Mouse (Mus musculus): ENCODE data around the gene Sdhaf1. TPM values are rescaled to one million over a fixed set of nuclear protein-coding genes. Genes with fewer than 3 reads are reported as not detected.

Gene Sdhaf1
- 1 to 10 TPM; 2.4 to 5.1 TPM for polyA plus RNA-seq (2017; shearing (Covaris generic))

DNA sequence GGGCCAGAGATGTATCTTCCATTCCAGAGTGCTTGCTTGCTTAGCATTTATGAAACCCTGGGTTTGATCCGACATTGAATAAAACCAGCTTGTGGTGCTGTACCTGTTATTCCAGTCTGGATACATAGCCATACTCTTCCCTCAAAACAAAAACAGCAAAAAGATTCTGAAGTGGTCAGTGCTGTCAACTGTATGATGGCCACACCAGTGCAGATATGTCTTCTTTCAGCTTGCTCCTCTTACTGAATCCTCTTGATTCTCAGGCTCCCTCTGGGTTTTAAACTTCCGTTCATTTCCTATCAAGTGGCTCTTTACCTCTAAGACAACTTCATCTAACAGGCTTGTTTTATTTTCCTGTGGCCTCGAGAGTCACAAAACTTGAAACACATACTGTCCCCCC is at the start of gene Sdhaf1:
TSS of gene Sdhaf1 (minus strand) at position 101 of the 400 bp plus-strand sequence.
- no peak for ATAC-seq

DNA sequence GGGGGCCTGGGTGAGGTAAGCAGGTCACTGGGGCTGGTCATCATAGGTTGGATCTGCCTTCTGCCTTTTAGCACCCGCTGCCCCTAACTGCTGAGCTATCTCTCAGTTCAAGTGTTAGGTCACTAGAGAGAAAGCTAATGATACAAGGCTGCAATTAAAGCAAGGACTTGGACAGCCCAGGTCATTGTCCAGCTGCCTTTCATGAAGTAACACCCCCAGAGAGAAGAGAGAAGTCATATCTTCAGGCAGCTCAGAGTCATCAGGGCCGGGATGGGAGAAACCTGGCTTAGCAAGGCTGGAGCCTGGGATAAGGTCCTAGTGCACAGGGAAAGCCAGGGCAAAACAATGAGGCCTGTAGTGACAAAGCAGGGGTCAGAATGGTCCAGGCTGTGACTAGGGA is 43.8 kb upstream of the Sdhaf1 start:
- ATAC-seq: no peak

DNA sequence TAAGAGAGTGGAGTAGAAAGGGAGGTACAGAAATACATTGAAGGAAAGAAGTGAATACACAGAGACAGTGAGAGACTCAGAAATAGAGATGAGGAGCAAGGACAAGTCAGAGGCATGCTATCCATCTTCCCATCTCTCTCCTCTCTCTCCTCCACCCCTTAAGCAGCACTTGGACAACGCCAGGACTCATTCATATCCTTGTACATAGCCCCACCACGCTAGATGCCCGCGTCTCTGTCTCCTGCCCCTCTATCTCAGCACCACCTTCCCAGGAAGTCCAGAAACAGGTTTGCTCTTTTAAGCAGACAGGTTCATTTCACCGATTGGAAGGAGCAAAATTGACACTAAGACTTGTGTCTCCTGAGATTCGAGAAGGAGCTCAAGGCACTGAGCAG is 39.6 kb upstream of the Sdhaf1 start:
- no peak for ATAC-seq

DNA sequence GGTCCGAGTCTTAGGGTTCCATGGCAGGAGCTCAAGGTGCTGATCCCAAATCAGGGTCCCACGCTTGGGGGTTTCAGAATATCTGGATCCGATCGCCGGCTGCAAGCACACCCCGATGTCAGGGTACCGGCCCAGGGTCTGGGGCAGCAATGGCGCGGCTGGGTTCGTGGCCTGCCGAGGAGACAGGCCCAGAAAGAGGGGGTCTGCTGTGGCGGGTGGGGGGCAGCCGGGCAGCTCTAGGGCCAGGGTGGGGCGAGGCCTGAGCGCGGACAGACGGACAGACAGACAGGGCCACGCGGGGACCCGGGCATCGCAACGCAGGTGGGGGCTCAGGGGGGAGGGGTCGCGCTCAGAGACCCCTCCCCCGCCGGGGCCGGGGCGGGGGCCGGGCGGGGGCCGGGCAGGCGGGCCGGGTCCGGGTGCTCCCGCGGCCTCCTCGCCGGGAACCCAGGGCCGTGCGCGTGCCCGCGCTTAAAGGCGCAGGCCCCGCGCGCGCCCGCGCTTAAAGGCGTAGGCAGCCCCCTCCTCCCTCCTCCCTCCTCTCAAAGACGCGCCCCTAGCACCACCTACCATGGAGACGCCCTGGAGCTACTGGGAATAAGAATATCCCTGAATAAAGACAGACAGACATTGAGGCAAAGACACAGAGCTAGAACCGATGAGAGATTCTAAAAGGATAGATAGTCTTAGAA is 39.1 kb upstream of the Sdhaf1 start, which contains the start of gene Lrfn3:
TSS of gene Lrfn3 (minus strand) at position 121 of the 692 bp plus-strand sequence.
- no peak for ATAC-seq

DNA sequence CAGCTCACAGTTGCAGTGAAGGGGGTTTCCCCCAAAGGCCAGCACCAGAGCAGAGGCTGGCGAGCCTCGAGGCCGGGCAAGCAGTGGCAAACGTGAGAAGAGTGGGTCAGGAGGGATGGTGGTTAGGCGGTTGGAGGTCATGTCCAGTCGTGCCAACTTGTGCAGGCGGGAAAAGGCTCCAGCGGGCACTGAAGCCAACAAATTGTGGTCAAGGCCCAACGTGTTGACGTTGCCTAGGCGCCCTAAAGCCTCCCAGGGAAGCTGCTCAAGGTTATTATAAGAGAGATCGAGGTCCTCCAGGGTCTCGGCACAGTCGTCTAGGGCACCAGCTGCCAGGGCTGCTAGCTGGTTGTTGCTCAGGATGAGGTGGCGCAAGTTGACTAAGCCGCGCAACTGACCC is 36.3 kb upstream of the Sdhaf1 start:
- ATAC-seq: no peak

DNA sequence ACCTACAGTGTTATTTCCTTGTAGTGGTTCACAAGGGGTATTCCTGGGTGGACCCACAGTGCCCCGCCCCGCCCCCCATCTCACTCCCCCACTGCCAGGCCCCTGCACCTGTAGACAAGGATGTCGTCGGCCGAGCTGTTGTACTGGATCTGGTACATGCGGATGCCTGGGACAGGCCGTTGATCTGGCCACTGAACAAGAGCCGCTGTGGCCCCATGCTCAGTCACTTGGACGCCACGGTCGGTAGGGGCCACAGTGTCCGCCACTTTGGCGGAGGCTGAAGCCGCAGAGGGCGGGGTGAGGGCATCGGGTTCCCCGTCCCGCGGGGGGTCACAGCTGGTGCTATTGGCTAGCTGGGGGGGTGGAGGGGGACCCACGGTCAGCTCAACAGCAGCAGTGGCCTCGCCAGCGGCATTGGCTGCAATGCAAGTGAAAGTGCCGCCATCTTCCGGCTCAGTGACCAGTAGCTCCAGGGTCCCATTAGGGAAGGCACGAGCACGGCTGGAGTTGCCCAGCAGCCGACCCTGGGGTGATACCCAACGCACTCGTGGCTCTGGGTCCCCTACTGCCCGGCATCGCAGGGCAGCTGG is 35.7 kb upstream of the Sdhaf1 start:
- ATAC-seq: no peak

DNA sequence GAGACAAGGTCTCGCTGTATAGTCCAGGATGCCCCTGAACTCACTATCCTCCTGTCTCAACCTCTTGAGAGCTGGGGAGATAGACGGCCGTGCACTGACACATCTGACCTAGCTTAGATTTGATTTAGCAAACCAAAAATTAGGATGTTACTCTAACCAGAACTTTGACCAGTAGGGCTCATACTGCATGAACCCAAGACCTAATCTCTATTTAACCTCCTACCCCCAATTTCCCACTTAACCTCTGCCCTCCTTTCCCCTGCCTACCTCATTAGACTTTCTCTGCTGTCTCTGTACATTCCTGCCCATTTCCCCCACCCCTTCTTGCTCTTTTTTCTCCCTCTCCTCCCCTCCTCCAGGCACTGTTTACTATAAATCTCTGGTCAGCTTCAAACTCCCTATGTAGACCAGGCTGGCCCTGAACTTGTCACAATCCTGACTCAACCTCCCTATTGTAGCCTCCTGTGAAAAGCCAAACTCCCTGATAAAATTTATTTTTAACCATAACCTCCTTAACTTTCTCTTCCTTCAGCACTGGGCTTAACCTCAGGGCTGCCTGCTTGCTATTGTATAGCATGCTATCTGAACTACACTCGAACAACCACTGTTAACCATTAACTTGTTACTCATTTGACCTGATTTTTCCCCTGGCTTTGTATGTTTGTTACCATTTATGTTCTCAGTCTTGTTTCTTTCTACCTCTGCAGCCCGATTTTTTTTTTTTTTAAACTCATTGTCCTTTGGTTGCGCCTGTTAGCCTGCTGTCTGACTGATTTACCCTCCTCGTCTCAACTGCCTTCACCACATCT is 34.9 kb upstream of the Sdhaf1 start:
- ATAC-seq: no peak

DNA sequence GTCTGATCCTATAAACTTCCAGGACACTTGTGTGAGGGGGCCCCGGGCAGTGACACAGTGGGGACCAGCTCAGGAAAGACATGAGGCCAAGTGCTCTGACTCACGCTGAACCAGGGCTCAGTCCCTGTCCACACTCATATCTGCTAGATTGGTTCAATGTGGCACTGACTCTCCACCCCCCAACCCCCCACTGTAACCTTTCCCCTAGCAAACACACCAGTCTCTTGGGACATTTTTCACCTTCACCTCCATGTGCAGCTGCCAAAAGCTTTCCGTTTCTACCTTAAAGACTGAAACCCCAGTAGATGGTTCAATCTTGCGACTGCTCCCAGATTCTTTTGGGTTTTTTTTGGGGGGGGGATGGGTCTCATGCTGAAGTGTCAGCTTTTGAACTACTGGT is 30.4 kb upstream of the Sdhaf1 start:
- no peak for ATAC-seq

DNA sequence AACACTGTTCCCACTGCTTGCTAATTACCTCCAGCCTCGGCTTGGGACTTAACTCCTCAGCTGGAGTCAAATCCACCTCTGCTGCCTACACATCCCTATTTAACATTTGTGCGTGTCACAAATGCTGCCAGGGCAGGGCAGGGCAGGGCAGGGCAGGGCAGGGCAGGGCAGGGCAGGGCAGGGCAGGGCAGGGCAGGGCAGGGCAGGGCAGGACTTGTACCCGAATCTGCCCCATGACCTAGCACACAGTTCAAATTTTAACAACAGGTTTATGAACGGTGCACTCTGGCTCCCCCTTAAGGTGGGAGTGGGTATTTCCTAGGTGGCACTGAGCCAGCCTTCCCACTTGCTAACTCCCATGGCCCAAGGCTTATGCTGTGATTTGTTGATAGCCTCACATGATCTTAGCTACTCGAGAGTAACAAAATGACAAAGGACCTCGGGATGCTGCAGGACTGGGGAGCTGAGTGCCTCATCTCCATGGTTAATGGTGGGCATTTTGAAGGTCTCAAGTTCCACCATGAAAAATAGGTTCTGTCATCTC is 29.7 kb upstream of the Sdhaf1 start:
- ATAC-seq: peak; percentile 60

DNA sequence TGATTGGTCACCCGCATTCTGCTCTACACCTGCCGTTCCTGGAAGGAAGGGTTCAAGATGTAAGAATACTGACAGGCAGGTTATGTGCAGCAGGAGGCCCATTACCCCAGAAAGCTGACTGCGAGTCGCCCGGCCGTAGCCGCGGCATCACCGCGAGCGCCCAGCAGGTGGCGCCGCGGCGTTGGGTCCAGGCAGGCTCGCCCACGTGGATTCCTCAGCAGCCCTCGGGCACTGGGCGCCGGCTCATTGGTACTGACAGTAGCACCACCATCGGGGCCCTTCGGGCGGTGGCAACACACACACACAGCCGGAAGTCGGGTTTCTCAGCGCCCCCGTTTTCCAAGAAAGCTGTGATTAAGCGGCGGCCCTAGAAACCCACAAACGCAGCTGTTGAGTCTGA is 24.1 kb upstream of the Sdhaf1 start:
- peak; percentile 84 for ATAC-seq

DNA sequence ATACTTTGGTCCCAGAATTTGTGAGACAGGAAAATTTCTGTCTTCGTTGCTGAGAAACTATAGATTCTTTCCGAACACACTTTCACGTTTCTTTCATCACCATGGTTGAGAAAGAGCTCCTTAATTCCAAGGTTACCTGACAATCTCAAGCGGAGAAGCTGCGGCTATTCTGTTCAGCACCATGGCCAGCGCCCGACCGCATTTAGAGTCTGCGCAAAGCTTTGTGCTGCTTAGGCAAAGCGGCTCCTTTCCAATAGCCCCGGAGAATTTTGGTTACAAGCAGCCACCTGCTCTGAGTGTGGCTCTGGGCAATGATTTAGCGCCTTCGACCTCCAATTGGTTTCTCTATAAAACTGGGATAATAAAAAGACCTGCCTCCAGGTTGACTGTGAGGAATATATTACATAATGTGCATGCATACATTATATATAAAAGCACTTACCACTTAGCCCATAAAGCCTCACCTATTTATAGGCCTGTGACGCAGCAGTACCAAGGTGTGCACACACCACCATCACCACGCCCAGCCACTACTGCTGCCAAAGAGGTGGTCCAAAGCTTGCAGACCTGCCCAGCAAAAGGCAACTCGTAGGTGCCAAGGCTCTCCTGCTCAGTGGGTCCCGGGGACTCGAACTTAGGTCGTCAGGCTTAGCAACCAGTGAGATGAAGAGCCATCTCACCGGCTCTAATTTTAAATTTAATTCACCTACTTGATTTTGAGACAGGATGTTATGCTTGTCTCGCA is 23.1 kb upstream of the Sdhaf1 start:
- peak; percentile 51 for ATAC-seq

DNA sequence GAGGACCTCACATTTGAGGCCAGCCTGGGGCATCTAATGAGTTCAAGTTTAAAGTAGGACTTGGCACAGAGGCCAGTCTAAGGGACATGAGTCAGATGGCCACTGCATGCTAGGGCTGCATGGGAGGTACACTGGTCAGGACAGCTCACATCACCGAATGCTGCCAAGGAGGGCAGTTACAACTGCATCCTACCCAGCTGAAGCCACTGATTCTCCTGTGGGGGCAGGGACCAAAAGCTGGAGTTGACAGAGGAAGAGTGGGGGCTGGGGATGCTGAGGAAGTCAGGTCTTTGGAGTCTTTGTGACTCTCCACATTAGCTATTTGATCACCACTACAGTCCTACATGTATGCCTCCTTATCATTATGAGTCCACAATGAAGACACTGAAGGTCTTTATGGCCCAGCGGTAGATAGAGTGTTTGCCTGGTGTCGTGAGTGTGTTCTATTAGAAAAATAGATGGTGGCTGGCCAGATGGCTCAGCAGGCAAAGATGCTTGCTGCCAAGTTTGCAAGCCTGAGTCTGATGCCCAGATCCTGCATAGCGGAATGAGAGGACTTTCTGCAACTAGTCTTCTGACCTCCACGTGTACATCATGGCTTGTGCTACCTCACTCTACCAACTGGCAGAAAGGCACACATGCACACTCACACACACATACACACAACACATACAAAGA is 15.9 kb upstream of the Sdhaf1 start:
- no peak for ATAC-seq

DNA sequence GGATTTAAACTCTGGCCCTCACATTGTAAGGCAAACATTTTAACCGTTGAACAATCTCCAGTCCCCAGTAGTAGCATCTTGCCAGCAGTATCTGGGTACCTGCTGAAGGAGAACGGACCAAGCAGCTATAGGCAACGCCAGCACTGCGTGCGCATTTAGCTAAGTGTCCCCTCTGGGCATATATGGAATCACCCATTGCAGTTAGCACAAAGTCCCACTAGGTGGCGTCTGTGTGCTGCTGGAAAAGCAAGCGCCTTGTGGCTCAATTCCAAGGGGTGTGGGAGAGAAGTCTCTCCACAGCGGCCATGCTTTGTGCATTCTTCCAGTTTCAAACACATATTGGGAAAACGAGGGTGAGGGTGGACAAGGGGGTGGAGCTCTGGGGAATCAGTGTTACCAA is 12.7 kb upstream of the Sdhaf1 start:
- ATAC-seq: peak; percentile 16

DNA sequence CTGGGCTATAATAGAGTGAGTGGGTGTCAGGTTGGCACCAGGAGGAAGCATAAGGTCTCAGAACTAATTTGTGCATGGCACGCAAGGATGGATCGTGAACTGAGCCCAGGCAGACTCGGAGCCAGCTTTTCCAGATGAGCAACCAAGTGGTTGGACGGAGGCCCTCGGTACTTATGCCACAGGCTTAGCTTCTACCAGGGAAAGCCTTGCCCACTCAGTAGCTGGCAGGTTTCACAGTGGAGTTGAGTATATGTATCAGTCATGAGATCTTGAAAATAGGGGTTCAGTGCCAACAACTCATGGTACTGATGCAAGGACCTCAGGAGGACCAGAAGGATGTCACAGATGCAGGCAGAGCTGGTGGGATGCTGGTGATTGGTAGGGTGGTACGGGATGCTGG is 12.0 kb upstream of the Sdhaf1 start:
- no peak for ATAC-seq

DNA sequence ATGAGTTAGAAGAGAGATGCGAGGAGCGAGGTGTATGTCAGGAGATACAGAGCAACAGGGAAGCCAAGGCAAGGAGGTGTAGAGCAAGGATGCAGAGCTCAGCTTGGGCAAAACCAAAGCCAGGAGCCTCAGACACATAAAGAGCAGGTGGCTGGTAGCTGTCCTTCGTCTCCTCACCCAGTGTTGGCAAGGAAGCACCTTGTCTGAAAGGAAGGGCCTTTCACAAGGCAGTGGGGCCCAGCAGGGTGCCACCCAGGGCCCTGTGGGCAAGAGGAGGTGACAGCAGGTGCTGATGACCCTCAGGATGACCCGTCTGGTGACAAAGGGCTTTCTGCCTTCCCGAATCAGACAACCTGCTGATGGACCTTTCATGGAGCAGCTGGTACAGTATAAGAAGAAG is 10.9 kb upstream of the Sdhaf1 start:
- no peak for ATAC-seq

DNA sequence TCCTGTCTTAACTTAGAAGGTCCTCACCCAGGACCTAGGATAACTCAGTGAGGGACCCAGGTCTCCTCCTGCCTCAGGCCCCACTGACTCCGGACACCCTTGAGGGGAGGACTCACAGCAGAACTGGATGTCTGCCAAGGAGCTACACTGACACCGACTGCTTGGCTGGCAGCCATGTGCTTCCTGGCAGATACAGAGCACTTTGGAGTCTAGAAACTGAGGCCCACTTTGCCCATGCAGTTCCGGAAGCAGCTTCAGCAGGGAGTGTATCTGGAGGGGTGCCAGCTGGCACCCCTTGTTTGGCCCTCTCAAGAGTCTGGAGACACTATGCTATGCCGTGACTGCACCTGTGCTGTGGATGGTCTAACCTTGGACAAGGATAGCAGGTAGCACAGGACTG is 9.7 kb upstream of the Sdhaf1 start:
- peak; percentile 20 for ATAC-seq

DNA sequence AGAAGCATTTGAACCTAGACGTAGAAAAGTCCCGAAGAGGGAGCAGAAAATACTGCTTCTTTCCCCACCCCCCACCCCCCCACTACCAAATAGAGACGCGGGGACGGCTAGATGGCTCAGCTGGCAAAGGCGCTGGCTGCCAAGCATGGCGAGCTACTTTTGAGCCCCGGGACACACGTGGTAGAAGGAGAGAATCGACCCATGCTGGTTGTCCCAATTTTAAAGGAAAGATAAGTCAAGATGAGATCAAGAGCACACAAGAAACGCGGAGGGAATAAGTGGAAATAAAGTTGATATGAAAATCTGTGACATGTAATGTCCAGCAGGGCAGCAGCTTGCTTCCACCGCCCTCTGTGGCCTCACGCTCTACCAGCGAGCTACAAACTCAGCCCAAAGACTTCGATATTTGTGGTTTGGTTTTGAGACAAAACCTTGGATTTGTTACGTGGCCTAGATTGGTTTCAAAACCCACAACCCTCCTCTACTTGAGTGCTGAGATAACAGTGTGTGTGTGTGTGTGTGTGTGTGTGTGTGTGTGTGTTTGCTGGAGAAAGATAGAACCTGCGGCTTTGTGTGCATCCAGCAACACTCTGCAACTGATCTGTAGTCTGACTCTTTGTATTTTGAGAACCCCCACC is 9.0 kb upstream of the Sdhaf1 start:
- peak; percentile 6 for ATAC-seq

DNA sequence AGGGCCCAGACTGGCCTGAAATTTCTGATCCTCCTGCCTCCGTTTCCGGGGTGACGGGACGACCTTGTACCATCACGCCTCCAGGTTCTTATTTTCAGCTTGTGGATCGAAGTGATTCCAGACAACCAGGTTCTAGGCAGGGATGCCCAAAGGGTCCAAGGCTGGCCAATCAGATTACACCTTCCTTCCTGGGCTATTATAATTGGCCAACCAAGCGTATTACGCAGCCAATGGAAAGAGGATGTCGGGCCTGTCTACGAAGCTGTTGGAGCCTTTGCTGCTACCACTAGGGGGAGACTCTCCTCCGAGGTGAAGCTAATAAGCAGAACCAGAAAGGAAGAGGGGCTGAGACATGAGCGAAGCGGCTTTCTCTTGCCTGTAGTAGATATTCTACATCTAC is 8.2 kb upstream of the Sdhaf1 start:
- ATAC-seq: peak; percentile 85

DNA sequence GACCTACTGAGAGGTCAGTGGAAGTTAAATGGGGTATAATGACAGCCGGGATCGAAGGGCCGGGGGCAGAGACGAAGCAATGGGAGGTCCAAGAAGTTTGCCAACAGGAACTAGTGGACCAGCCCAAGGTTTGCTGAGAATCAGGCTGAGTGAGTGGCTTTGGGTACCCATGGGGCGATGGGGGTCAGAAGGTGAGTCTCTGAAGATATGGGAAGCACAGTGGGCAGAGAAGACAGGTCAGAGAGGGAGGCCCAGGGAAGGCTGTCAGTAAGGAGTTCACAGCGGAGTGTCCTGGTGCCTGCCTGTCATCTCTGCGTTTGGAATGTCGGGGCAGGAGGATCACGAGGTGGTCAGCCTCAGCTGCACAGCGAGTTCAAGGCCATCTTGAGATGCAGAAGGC is 4.7 kb upstream of the Sdhaf1 start:
- no peak for ATAC-seq

DNA sequence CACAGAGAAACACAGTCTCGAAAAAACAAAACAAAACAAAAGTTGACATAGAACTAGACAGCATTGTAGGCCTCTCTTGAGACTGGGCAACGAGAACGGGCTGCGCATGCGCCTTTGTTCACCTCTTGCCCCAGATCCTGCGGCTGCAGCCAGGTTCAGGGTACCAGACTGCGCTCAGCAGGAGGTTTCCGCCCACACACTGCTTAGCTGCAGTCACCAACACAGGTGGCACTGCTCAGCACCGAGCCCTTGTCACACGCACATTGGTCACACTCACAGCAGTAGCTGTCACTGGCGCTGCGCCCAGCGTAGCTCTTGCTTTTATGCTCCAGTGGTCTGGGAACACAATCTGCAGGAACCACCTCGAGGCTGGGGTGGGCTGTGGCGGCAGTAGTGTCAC is 3.4 kb upstream of the Sdhaf1 start:
- peak; percentile 36 for ATAC-seq

DNA sequence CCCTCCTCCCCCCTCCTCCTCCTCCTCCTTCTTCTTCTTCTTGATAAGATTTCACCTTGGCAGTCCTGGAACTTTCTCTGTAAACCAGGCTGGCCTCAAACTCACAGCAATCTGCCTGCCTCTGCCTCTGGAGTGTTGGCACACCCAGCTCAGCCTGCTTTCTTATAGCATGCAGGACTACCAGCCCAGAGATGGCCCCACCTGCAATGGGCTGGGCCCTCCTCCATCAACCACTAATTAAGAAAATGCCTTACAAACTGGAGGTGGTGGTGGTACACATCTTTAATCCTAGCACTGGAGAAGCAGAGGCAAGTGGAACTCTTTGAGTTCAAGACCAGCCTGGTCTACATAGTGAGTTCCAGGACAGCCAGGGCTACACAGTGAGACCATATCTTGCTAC is 2.7 kb upstream of the Sdhaf1 start:
- ATAC-seq: no peak

DNA sequence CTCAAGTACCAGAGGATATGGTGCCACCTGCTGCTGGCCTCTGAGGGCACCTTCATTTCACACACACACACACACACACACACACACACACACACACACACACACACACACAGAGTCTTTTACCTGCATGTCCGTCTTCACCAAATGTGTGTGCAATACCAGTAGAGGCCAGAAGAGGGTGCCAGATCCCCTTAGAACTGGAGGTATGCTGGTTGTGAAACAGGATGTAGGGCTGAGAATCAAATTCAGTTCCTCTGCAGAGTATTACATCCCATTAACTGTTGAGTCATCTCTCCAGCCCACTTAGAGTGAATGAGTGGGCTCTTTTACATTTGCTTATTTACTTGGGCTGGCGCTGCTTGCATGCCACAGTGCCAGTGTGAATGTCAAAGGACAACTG is 1.7 kb upstream of the Sdhaf1 start:
- no peak for ATAC-seq

Data from CD4-positive, CD25-positive, alpha-beta regulatory T cell, adult 4 months (primary cell).